Mouse (Mus musculus) heart, adult 2 months (tissue): ENCODE data around the gene Stradb.

Experiments used
- CTCF ChIP-seq: fragments of 200-600 bp; IDR thresholded peaks from 2 replicates; pipeline ENCODE4 v1.8.1; 2022; ENCODE audit warnings: antibody characterized with exemption, mild to moderate bottlenecking, moderate library complexity
- EP300 ChIP-seq: fragments of 200-500 bp; IDR thresholded peaks from 2 replicates; pipeline ENCODE4 v1.6.1; 2011; ENCODE audit warnings: low read depth, low read length, control low read depth; ENCODE audit not compliant: insufficient read depth
- POLR2A ChIP-seq: fragments of 200-500 bp; IDR thresholded peaks from 2 replicates; pipeline ENCODE4 v1.6.1; 2011; ENCODE audit warnings: mild to moderate bottlenecking, low read depth, low read length, control low read depth; ENCODE audit not compliant: insufficient read depth

DNA sequence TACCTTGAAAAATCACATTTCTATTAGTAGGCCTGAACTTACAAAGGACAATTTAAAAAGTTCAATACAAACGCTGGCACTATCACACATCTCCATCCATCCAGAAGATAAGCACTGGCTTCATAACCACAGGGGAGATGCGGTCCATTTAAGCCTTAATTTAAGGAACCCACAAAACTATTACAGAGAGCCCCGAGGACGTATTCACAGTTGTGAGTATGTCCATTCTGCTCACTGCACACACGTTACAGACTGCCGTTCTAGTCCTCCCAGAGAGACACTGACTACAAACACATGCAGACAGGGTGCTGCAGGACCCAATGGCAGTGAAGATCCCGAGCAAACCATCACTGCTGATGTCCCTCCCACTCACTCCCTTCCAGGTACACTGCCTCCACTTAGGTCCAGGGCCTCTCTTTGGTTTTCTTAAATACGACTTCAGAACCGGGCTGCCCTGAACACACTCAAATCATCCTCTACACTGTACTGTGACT lies 35.7 kb upstream of the Stradb start:
- no peak for TF ChIP-seq POLR2A
- TF ChIP-seq CTCF: no peak
- TF ChIP-seq EP300: no peak
